Mouse (Mus musculus) lung, embryonic 14.5 days (tissue): ENCODE results near the gene Col2a1. TPM values are rescaled to one million over a fixed set of nuclear protein-coding genes. Genes with fewer than 3 reads are reported as not detected.
A peak's percentile ranks its signal among the peaks of the same experiment; 100 is the strongest.

Experiments
- ATAC-seq: fragments of 200-750 bp; cut with Nextera tagmentation; 2 replicates; pipeline ENCODE4 v1.8.0; 2017; ENCODE audit warnings: mild to moderate bottlenecking, moderate TSS enrichment, moderate library complexity; ENCODE audit not compliant: insufficient read depth
- DNase-seq: peaks from one replicate; pipeline ENCODE4 v3.0.0-alpha.2; 2015
- H3K27ac ChIP-seq: fragments of 300-500 bp; sonication (generic); 2 replicates; pipeline ENCODE4 v1.5.1; 2014; ENCODE audit warnings: low read depth, mild to moderate bottlenecking, moderate library complexity
- H3K27me3 ChIP-seq: fragments of 300-500 bp; sonication (generic); 2 replicates; pipeline ENCODE4 v1.6.1; 2014; ENCODE audit warnings: low read length, control low read depth; ENCODE audit not compliant: insufficient read depth
- H3K36me3 ChIP-seq: fragments of 300-500 bp; sonication (generic); 2 replicates; pipeline ENCODE4 v1.6.1; 2014; ENCODE audit warnings: control low read depth; ENCODE audit not compliant: insufficient read depth
- H3K4me1 ChIP-seq: fragments of 300-500 bp; sonication (generic); 2 replicates; pipeline ENCODE4 v1.6.1; 2014; ENCODE audit warnings: antibody characterized with exemption, control low read depth; ENCODE audit not compliant: insufficient read depth
- H3K4me2 ChIP-seq: fragments of 300-500 bp; sonication (generic); 2 replicates; pipeline ENCODE4 v1.6.1; 2014; ENCODE audit warnings: mild to moderate bottlenecking
- H3K4me3 ChIP-seq: fragments of 300-500 bp; sonication (generic); 2 replicates; pipeline ENCODE4 v1.5.1; 2014; ENCODE audit warnings: low read depth, low read length
- H3K9ac ChIP-seq: fragments of 300-500 bp; sonication (generic); 2 replicates; pipeline ENCODE4 v1.6.1; 2014
- H3K9me3 ChIP-seq: fragments of 300-500 bp; sonication (generic); 2 replicates; pipeline ENCODE4 v1.6.1; 2016; ENCODE audit warnings: low read depth, low read length, control low read depth
- CTCF ChIP-seq: IDR thresholded peaks from 2 replicates; pipeline ENCODE4 v1.5.1; 2016; ENCODE audit warnings: antibody characterized with exemption, low read depth
- WGBS: fragments of 180-500 bp; shearing (Covaris S2); extraction: QIAGEN DNeasy Blood & Tissue Kit; methylation state at CpG from one replicate; pipeline ENCODE4 v1.1.7; 2014; 5-methylcytosine and 5-hydroxymethylcytosine counted together
- polyA plus RNA-seq: library from polyadenylated mRNA; unstranded; fragments of >200 nt; fragmentation: Nextera tagmentation; extraction: Ambion mirVana; gene quantifications from 2 replicates; pipeline ENCODE4 v1.2.1, GENCODE M21; 2014

Col2a1 gene
- polyA plus RNA-seq, result 29.3 and 33.3 TPM in 2 replicates

DNA sequence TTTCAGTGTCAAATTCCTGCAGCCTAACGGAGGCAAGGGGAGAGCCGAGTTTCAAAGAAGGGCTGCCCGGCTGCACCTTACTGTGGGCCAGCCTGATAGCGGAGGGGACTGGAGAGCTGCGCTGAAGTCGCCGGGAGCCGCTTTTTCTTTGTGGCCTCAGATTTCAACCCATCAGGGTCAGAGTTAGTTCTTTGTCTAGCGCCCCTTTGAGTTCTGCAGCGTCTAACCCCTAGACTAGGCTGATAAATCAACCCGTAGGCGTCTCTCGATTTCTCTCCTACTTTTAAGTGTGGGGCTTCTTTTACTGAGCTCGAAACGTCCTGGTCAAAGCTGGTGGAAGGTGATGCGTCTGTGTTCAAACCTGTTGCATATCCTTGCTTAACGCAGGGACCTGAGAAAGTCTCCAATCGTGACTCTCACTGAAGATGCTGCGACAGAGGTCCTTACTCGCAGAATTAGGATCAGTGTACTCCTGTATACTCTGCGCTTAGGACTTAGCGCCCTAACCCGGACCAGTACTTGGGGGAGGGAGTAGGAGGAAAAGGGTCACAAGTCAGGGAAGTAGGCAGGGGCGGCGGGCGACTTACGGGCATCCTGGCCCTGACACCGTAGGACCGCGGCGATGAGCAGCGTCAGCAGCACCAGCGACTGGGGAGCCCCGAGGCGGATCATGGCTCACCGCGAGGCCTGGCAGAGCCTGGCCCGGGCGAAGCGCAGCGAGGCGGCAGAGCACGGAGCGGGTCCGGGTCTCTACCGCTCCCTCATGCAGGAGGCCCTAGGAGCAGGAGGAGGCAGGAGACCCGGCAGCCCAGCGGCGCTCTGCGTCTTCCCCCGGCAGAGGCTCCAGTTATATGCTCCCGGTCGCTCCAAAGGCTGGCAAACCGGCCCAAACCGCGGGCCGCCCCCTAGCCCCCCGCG is at the start of gene Col2a1:
Gene Col2a1 (minus strand): TSS at position 874 of the 918 bp plus-strand sequence.
- TF ChIP-seq CTCF, result no peak
- no peaks in the 10 kb centered on the region for H3K9me3 ChIP-seq
- H3K27me3 ChIP-seq, result peaks cover 80% of the 10 kb centered on the region
- H3K9ac ChIP-seq, result peak within 1 kb of the TSS; percentile 47
- DNase-seq (peak; percentile 59), ATAC-seq (no peak; the same call in 1 of the 2 replicates)
- H3K27ac ChIP-seq, result peak within 1 kb of the TSS; percentile 30
- H3K4me1 ChIP-seq, result 0 out of 2 replicates have a peak, but pooled peaks cover 2% of the 10 kb centered on the region
- H3K4me3 ChIP-seq, result peak within 1 kb of the TSS; percentile 41
- peak within 1 kb of the TSS; percentile 67 for H3K4me2 ChIP-seq
- WGBS, result under 1% methylated on average over 56 of the region's 59 CpGs
- no peaks in the 10 kb centered on the region for H3K36me3 ChIP-seq

DNA sequence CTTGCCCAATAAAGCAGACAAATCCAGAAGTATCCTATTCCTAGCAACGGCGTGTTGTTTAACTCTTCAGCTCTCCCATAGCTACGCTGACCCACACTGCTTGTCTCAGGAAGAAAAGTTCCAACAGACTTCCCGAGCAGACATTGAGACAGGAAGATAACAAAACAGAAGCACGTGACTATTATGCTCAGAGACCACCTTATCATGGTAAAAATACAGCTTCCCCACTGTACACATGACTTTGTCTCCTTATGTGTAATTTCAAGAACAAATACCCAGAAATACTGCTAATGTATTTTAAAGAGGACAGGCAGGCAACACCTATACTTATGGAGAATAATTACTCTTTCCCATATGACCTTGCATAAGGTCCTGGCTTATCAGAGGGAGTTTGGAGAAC is 47.2 kb upstream of the Col2a1 start:
- Histone ChIP-seq H3K9ac (no peak overlapping the region), H3K4me3 (no peak overlapping the region), H3K27me3 (no peaks in the 10 kb centered on the region), H3K36me3 (peaks cover 71% of the 10 kb centered on the region), H3K4me2 (no peak overlapping the region), H3K27ac (no peak overlapping the region), H3K9me3 (no peaks in the 10 kb centered on the region), H3K4me1 (no peaks in the 10 kb centered on the region)
- no peak for TF ChIP-seq CTCF
- ATAC-seq (no peak), DNase-seq (no peak)
- 88% methylated on average over 5 of the region's 5 CpGs for WGBS

DNA sequence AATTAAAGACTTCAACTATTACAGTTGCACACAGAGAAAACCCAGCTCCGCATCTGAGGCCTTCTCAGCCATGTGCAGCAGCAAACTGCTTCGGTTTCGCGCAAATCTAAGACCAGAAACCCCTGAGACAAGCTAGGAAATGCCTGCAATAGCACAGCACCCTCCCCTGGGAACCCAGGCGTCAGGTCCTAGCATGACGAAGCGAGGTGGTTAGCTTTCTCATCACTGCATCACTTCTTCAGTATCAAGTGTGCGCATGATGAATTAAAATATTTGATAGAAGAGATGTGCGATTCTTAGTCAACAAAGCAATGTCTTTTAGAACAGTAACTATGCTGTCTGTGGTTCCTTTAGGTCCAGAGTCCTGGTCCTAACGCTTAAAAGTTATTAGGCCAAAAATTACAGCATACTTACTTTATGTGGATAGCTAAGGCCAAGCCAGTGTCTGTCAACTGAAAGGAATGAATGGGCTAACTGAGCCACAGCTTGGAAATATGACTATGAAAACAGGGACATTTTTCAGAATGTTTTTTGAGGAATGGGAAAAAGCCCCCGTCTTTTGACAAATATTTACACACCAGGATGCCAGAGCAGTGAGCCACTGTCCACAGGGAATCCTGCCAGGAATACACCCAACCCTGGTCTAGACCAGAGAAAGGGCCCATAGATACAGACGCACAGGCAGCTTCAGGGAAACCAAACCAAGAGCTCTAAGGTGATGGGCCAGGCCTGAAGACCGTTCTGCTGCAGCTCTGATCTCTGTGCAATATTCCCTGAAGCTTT is 44.6 kb upstream of the Col2a1 start:
- no peaks in the 10 kb centered on the region for H3K4me1 ChIP-seq
- TF ChIP-seq CTCF, result no peak
- H3K4me3 ChIP-seq, result no peak overlapping the region
- no peak for ATAC-seq
- H3K9ac ChIP-seq, result no peak overlapping the region
- H3K9me3 ChIP-seq, result no peaks in the 10 kb centered on the region
- H3K27ac ChIP-seq, result no peak overlapping the region
- H3K4me2 ChIP-seq, result no peak overlapping the region
- H3K36me3 ChIP-seq, result peaks cover 78% of the 10 kb centered on the region
- no peak for DNase-seq
- WGBS, result 86% methylated on average over 13 of the region's 13 CpGs
- no peaks in the 10 kb centered on the region for H3K27me3 ChIP-seq

DNA sequence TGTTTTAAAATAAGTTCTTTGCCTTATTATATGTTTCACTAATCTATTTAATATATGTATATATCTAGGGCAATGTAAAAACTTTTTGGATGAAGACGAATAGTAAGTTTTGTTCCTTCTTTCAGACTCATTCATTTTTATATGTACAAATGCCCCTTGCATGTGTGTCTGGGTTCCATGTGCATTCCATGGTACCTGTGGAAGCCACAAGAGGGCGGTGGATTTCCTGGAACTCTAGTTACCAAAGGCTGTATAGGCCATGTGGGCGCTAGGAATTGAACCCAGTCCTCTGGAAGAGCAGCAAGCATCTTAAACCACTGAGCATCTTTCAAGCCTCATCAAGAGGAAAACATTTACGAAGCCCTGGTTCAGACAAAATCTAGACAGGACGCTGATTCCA is 39.9 kb upstream of the Col2a1 start:
- Histone ChIP-seq H3K27me3 (no peaks in the 10 kb centered on the region), H3K9me3 (no peaks in the 10 kb centered on the region), H3K36me3 (peaks cover 86% of the 10 kb centered on the region), H3K9ac (no peak overlapping the region), H3K27ac (no peak overlapping the region), H3K4me3 (no peak overlapping the region), H3K4me1 (no peaks in the 10 kb centered on the region), H3K4me2 (no peak overlapping the region)
- DNase-seq (peak; percentile 25), ATAC-seq (no peak)
- peak; percentile 44 for TF ChIP-seq CTCF
- 94% methylated on average over 5 of the region's 5 CpGs for WGBS

DNA sequence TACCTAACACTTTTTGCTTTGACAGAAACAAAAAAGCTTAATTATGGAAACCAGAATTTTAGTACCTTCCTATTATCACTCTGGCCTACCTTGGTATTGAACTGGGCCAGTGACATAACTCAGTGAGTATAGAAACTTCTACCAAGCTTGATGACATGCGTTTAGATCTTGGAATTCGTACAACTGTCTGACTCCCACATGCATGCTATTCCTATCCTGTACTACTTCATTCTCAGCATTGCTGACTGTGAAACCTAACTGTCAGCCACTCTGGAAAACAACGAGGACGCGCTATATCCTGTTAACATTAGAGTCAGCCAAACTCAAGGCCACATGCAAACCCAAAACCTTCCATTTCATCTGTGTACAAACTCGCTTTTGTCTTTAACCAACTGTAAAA is 39.5 kb upstream of the Col2a1 start:
- no peak for TF ChIP-seq CTCF
- H3K27me3 ChIP-seq, result no peaks in the 10 kb centered on the region
- H3K4me2 ChIP-seq, result no peak overlapping the region
- DNase-seq (no peak), ATAC-seq (no peak)
- WGBS, result 92% methylated on average over 6 of the region's 6 CpGs
- H3K9ac ChIP-seq, result no peak overlapping the region
- no peaks in the 10 kb centered on the region for H3K4me1 ChIP-seq
- no peak overlapping the region for H3K4me3 ChIP-seq
- no peak overlapping the region for H3K27ac ChIP-seq
- no peaks in the 10 kb centered on the region for H3K9me3 ChIP-seq
- peaks cover 87% of the 10 kb centered on the region for H3K36me3 ChIP-seq

DNA sequence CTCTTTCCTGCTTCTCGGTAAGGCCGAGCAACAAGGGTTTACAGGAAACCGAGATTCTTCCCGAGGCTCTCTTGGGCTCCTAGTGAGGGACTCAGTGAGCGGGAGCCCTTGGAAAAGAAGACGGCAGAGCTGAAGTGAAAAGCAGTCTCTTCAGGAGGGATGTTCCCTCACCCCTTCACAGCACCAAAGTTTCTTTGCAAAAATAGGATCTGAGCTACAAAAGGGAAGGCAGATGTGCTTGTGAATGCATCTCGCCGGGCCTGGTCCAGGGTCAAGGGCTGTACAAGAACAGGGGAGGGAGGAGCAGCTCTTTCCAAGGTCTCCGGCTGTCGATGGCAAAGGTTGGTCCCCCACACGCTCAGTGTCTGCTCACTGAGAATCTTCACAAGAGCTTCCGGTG is 38.0 kb upstream of the Col2a1 start:
- no peak overlapping the region for H3K4me2 ChIP-seq
- WGBS, result 88% methylated on average over 12 of the region's 12 CpGs
- H3K4me1 ChIP-seq, result no peaks in the 10 kb centered on the region
- H3K27ac ChIP-seq, result no peak overlapping the region
- H3K9me3 ChIP-seq, result no peaks in the 10 kb centered on the region
- TF ChIP-seq CTCF, result no peak
- ATAC-seq (no peak), DNase-seq (no peak)
- peaks cover 83% of the 10 kb centered on the region for H3K36me3 ChIP-seq
- H3K27me3 ChIP-seq, result no peaks in the 10 kb centered on the region
- H3K4me3 ChIP-seq, result no peak overlapping the region
- H3K9ac ChIP-seq, result no peak overlapping the region

DNA sequence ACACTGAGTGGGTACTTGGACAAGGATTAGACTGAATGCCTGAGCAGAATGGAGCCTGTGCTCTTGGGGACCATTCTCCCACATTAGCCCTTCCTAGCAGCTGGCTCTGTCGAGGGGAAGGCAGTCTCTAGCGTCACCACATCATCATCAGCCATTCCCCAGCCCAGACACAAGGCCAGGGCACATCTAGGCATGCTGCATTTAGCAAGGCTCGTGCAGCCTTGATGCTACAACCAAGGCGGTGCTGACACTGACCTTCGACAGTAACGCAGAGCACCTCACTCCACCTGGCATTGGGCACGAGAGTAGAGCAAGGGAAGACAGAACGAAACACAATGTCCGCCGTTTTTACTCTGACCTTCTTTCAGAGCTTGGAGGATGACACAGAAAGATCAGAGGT is 35.2 kb upstream of the Col2a1 start:
- 90% methylated on average over 10 of the region's 10 CpGs for WGBS
- DNase-seq, result no peak
- H3K9me3 ChIP-seq, result no peaks in the 10 kb centered on the region
- H3K4me2 ChIP-seq, result no peak overlapping the region
- no peaks in the 10 kb centered on the region for H3K27me3 ChIP-seq
- no peak overlapping the region for H3K4me3 ChIP-seq
- H3K9ac ChIP-seq, result no peak overlapping the region
- no peak for TF ChIP-seq CTCF
- H3K4me1 ChIP-seq, result no peaks in the 10 kb centered on the region
- H3K36me3 ChIP-seq, result peaks cover 61% of the 10 kb centered on the region
- H3K27ac ChIP-seq, result no peak overlapping the region
- ATAC-seq, result no peak
